Comparison of ENCODE assay signal across 7 mouse cellular contexts in the genomic region with DNA sequence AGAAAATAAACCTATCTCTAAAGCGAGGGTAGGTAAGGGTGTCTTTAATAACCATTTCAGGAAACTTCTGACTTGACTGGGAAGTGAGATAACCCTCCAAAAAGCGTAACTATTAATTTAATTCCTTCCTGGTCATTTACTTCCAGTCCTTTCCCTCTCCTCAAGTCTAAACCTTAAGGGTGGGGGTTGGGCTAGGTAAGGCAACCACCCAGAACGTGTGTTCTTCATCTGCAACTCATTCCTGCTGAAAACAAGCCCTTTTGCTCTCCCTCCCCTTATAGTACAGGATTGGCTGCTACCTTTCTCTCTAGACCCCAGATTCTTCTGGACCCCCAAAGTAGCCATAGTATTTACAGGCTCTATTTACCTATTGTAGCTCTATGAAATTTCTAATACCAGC. TPM values are rescaled to one million over a fixed set of nuclear protein-coding genes. Genes with fewer than 3 reads are reported as not detected.
DNase-seq lines count a peak whose midpoint lies in the region; ATAC-seq lines count a peak whose summit lies in the region.

No protein-coding gene starts in this region.

- WGBS in lung, embryonic 16.5 days: 6% methylated on average over 3 of the region's 3 CpGs
- WGBS in midbrain, embryonic 12.5 days: 16% methylated on average over 3 of the region's 3 CpGs

- H3K9me3 ChIP-seq in lung, embryonic 16.5 days (ENCODE audit: control insufficient read depth, low read length): no peaks in the 10 kb centered on the region
- no peaks in the 10 kb centered on the region for H3K9me3 ChIP-seq in midbrain, embryonic 12.5 days

- peak overlapping the region; percentile 59 for H3K4me3 ChIP-seq in lung, embryonic 16.5 days (ENCODE audit: low read length)
- peak overlapping the region; percentile 47 for H3K4me3 ChIP-seq in midbrain, embryonic 12.5 days

- no peak for ATAC-seq in lung, embryonic 16.5 days (ENCODE audit: low read depth)
- no peak for ATAC-seq in midbrain, embryonic 12.5 days (ENCODE audit: low FRiP score, low read depth)

- DNase-seq in lung, postnatal 10 days: no peak
- DNase-seq in cerebellum, adult 8-10 months: peak; percentile 16
- DNase-seq in forelimb bud, embryonic 11.5 days (ENCODE audit: low read depth, low spot score): peak; percentile 8
- no peak for DNase-seq in adrenal gland, adult 18-20 months (ENCODE audit: low spot score in 2 of 2)
- no peak for DNase-seq in urinary bladder, postnatal 4 days (ENCODE audit: low spot score in 2 of 2)

- no peaks in the 10 kb centered on the region for H3K27me3 ChIP-seq in lung, embryonic 16.5 days (ENCODE audit: control insufficient read depth, insufficient read depth, low read depth, low read length)
- H3K27me3 ChIP-seq in midbrain, embryonic 12.5 days: no peaks in the 10 kb centered on the region

- H3K9ac ChIP-seq in lung, embryonic 16.5 days (ENCODE audit: low read length): peak overlapping the region; percentile 57
- peak overlapping the region; percentile 46; the same call in 1 of the 2 replicates for H3K9ac ChIP-seq in midbrain, embryonic 12.5 days (replicated peaks)

- H3K4me1 ChIP-seq in lung, embryonic 16.5 days (replicated peaks; ENCODE audit: control insufficient read depth, insufficient read depth, low read length): peaks cover 6% of the 10 kb centered on the region; the same call in 1 of the 2 replicates
- no peaks in the 10 kb centered on the region; the same call in none of the 2 replicates for H3K4me1 ChIP-seq in midbrain, embryonic 12.5 days

- peak overlapping the region; percentile 53 for H3K4me2 ChIP-seq in lung, embryonic 16.5 days (ENCODE audit: low read depth, low read length)
- H3K4me2 ChIP-seq in midbrain, embryonic 12.5 days (replicated peaks): peak overlapping the region; percentile 53

- peak overlapping the region; percentile 60; the same call in 1 of the 2 replicates for H3K27ac ChIP-seq in lung, embryonic 16.5 days (ENCODE audit: low read length)
- H3K27ac ChIP-seq in midbrain, embryonic 12.5 days (replicated peaks): peak overlapping the region; percentile 77

- no peaks in the 10 kb centered on the region for H3K36me3 ChIP-seq in lung, embryonic 16.5 days (ENCODE audit: control insufficient read depth, insufficient read depth, low read length)
- no peaks in the 10 kb centered on the region; the same call in 1 of the 2 replicates for H3K36me3 ChIP-seq in midbrain, embryonic 12.5 days

RNA-seq across cellular contexts. Expression of gene Gnl3l, which starts 0.8 kb away (rescaled TPM):
- 24.2 and 26.5 TPM in 2 replicates for polyA plus RNA-seq in lung, embryonic 16.5 days (2015; fragmentation: Nextera tagmentation; extraction: Ambion mirVana)
- 55.4 and 59.1 TPM in 2 replicates for polyA plus RNA-seq in midbrain, embryonic 12.5 days (2016; fragmentation: Nextera tagmentation; extraction: Ambion mirVana)
- total RNA-seq in adrenal gland, adult 18-20 months (2021): 10 to 100 TPM; 60.1 to 75.5 TPM

RNA-seq across cellular contexts. Expression of gene Fgd1, which starts 28.1 kb away (rescaled TPM):
- polyA plus RNA-seq in lung, embryonic 16.5 days (2015; fragmentation: Nextera tagmentation; extraction: Ambion mirVana): 9.9 and 10.2 TPM in 2 replicates
- polyA plus RNA-seq in midbrain, embryonic 12.5 days (2016; fragmentation: Nextera tagmentation; extraction: Ambion mirVana): 14.4 and 14.5 TPM in 2 replicates
- 10 to 100 TPM; 11.9 to 15.7 TPM for total RNA-seq in adrenal gland, adult 18-20 months (2021)

Comparison
In these comparisons a context has a peak if more than half of its experiments do, and no peak if none do; other contexts are left out.
1. DNase-seq: peak in cerebellum, adult 8-10 months (single experiment) and forelimb bud, embryonic 11.5 days (single experiment); none in lung, postnatal 10 days (single experiment), adrenal gland, adult 18-20 months (0 of 2) and urinary bladder, postnatal 4 days (0 of 2).